In genomic region chr13:53236434-53237401, GRCm38 (mm10) we compare ENCODE assay signal across 8 mouse cellular contexts. TPM values are rescaled to one million over a fixed set of nuclear protein-coding genes. Genes with fewer than 3 reads are reported as not detected.
DNase-seq lines count a peak whose midpoint lies in the region; ATAC-seq and TF ChIP-seq lines count a peak whose summit lies in the region.

No protein-coding gene starts in this region.

- peaks cover 65% of the 10 kb centered on the region for H3K4me1 ChIP-seq in limb, embryonic 15.5 days

- no peak overlapping the region for H3K9ac ChIP-seq in limb, embryonic 15.5 days

- intact Hi-C loops in left cerebral cortex, adult 2 months (cut with DNase I) = no loop called here

- H3K4me2 ChIP-seq in limb, embryonic 15.5 days = peak overlapping the region; percentile 31

- H3K27ac ChIP-seq in limb, embryonic 15.5 days = peak overlapping the region; percentile 72
- no peak overlapping the region for H3K27ac ChIP-seq in left cerebral cortex, adult 2 months

- 26% methylated on average over 18 of the region's 18 CpGs for WGBS in limb, embryonic 15.5 days

- no peaks in the 10 kb centered on the region for H3K36me3 ChIP-seq in limb, embryonic 15.5 days

- peak; percentile 44 for ATAC-seq in limb, embryonic 15.5 days (ENCODE audit: insufficient number of reproducible peaks, low FRiP score, low TSS enrichment, low read depth)

- H3K4me3 ChIP-seq in limb, embryonic 15.5 days = no peak overlapping the region
- H3K4me3 ChIP-seq in left cerebral cortex, adult 2 months = no peak overlapping the region

- H3K27me3 ChIP-seq in limb, embryonic 15.5 days = no peaks in the 10 kb centered on the region

- no peaks in the 10 kb centered on the region for H3K9me3 ChIP-seq in limb, embryonic 15.5 days

- DNase-seq in cerebellum, postnatal 25 days = peak; percentile 9 to 30
- no peak for DNase-seq in cerebellum, adult 9-11 months
- DNase-seq in urinary bladder, postnatal 14 days (ENCODE audit: low spot score) = peak; percentile 43
- no peak for DNase-seq in urinary bladder, adult 2 months (ENCODE audit: low spot score)
- no peak for DNase-seq in frontal cortex, postnatal 36 days (ENCODE audit: low spot score in 2 of 2)
- no peak for DNase-seq in adipocyte (ENCODE audit: low spot score)
- DNase-seq in left cerebral cortex, adult 2 months (ENCODE audit: extremely low spot score in 1 of 2, low spot score in 2 of 2) = no peak

- no peak for TF ChIP-seq CTCF in left cerebral cortex, adult 2 months (IDR thresholded peaks at IDR 0.05)

RNA-seq across cellular contexts. Expression of gene Ror2, which starts 49.2 kb away (rescaled TPM):
- polyA plus RNA-seq in urinary bladder, adult 2 months (2012; rRNA removed) = 8.6 and 11.7 TPM in 2 replicates
- polyA plus RNA-seq in limb, embryonic 15.5 days (2015; fragmentation: Nextera tagmentation; extraction: Ambion mirVana) = 17.4 and 21.7 TPM in 2 replicates
- total RNA-seq in left cerebral cortex, adult 2 months (2021) = 1 to 10 TPM; 1.0 to 1.4 TPM

Comparison
In these comparisons a context has a peak if more than half of its experiments do, and no peak if none do; other contexts are left out.
1. DNase-seq: peak in cerebellum, postnatal 25 days (2 of 2) and urinary bladder, postnatal 14 days (single experiment); none in cerebellum, adult 9-11 months (single experiment), urinary bladder, adult 2 months (single experiment), frontal cortex, postnatal 36 days (0 of 2), adipocyte (single experiment) and left cerebral cortex, adult 2 months (0 of 2).